In the genomic region with DNA sequence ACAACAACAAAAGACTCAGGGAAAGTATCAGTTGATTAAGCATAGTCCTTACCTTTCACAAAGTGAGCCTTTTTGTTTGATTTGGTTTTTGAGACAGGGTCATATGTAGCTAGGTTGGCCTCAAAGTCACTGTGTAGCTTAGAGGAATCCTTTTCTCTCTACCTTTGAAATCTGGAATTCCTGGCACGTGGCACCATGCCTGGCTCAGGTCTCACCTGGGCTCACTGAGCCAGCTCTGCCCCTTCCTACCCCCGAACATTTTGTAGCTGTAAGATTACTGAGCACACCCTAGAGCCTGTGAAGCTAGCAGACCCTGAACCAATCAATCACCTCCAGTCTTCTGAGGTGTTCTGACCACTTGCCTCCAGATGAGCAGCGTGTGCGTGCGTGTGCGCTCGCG, we compare ENCODE assay signal across 28 mouse cellular contexts.
"Had no signal": no experiment of that assay in that cellular context is flagged by ENCODE, and none has a peak within 500 bp of the region (broad histone marks: within the 10 kb centered on the region; RNA-seq: fewer than 3 reads in every experiment).

No protein-coding gene starts in this region.

- H3K4me3 ChIP-seq: embryonic facial prominence, embryonic 10.5 days; embryonic facial prominence, embryonic 12.5 days; embryonic facial prominence, embryonic 13.5 days; embryonic facial prominence, embryonic 15.5 days; erythroblast, embryonic 14.5 days; forebrain, embryonic 10.5 days; forebrain, embryonic 12.5 days; forebrain, embryonic 15.5 days; gastrocnemius, adult 2 months; heart, adult 2 months had no signal

- H3K36me3 ChIP-seq: forebrain, embryonic 15.5 days had no signal

- H3K27ac ChIP-seq: embryonic facial prominence, embryonic 10.5 days; embryonic facial prominence, embryonic 12.5 days; embryonic facial prominence, embryonic 13.5 days; embryonic facial prominence, embryonic 15.5 days; forebrain, embryonic 10.5 days; forebrain, embryonic 12.5 days; forebrain, embryonic 15.5 days; gastrocnemius, adult 2 months; heart, adult 2 months had no signal

- H3K9ac ChIP-seq: embryonic facial prominence, embryonic 12.5 days; embryonic facial prominence, embryonic 13.5 days; embryonic facial prominence, embryonic 15.5 days; forebrain, embryonic 12.5 days; forebrain, embryonic 15.5 days; forebrain, postnatal 0 days had no signal

- H3K9me3 ChIP-seq: embryonic facial prominence, embryonic 10.5 days; embryonic facial prominence, embryonic 12.5 days; embryonic facial prominence, embryonic 13.5 days; embryonic facial prominence, embryonic 15.5 days; forebrain, embryonic 10.5 days; forebrain, embryonic 12.5 days; forebrain, embryonic 15.5 days had no signal

- ATAC-seq: forebrain, embryonic 14.5 days; forebrain, embryonic 15.5 days; forebrain, embryonic 16.5 days; forebrain, postnatal 0 days had no signal

- H3K27me3 ChIP-seq: embryonic facial prominence, embryonic 12.5 days; embryonic facial prominence, embryonic 13.5 days; embryonic facial prominence, embryonic 15.5 days; forebrain, embryonic 12.5 days; forebrain, embryonic 15.5 days had no signal

- H3K4me1 ChIP-seq: forebrain, embryonic 10.5 days; forebrain, embryonic 12.5 days had no signal

- DNase-seq: cerebellum, adult 2 months; cerebellum, adult 8-10 months; cerebellum, adult 9-10 months; cerebellum, adult 9-11 months; cerebellum, postnatal 10 days; cerebellum, postnatal 14 days; cerebellum, postnatal 25 days; cerebellum, postnatal 36 days; embryo, embryonic 11 days; forebrain, postnatal 0 days; gastrocnemius, adult 2 months; gastrocnemius, postnatal 10 days; gastrocnemius, postnatal 14 days; gastrocnemius, postnatal 25 days; gastrocnemius, postnatal 36 days; heart, adult 11 months; heart, adult 18-20 months; heart, adult 2 months had no signal

- H3K4me2 ChIP-seq: embryonic facial prominence, embryonic 12.5 days; embryonic facial prominence, embryonic 13.5 days; embryonic facial prominence, embryonic 15.5 days; forebrain, embryonic 12.5 days; forebrain, embryonic 15.5 days had no signal
